Mouse (Mus musculus): ENCODE measurements around the gene Ppp1r8. TPM values are rescaled to one million over a fixed set of nuclear protein-coding genes. Genes with fewer than 3 reads are reported as not detected.
"Not testable (repeated sequence)": the region's sequence is repeated elsewhere in the genome, so short reads cannot be mapped to it uniquely, and the experiment has no call there.

Gene Ppp1r8
- total RNA-seq, 2 experiments from 2014 or later, result 16.6 to 18.8 TPM

DNA sequence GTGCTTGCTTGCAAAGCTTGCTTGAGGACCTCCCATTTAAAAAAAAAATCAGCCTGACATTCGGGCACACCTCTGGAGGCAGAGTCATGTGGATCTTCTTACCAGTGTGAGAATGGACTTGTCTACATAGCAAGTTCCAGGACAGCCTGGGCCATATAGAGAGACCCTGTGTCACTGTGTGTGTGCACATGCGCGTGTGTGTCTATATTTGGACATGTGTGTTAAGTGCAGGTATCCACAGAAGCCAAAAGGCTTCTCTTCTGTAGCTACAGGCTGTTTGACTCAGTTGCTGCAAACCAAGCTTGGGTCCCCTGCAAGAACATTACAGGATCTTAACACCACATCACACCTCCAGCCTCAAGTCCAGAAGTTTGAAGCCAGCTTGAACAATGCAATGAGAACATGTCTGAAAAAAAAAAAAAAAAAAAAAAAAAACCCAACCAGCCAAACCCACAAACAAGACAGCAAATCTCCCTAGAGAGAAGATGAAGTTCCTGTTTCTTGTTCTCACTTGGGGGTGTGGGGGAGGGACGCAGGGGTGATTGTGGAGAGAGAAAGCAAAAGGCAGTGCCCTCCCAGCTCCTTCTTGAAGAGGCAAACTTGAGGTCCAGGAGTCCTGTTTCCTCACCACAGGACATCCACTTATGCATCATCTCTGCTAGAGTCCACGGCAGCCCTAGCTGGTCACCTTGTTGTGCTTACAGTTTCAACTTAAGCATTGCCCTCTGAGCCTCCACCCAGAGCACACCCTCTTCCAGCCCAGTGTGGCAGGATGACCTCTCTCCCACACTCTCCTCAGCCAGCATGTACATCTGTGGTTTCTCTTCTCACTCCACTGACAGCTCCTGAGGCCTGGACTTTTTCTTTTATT is 35.0 kb downstream of the Ppp1r8 start:
- peak; percentile 21 to 34 for DNase-seq
- intact Hi-C loops (cut with DNase I), result no loop called here

GRCm38 (mm10) chr4:132806620-132807191 is 36.3 kb downstream of the Ppp1r8 start:
- intact Hi-C loops (cut with DNase I), result no loop called here

GRCm38 (mm10) chr4:132805599-132806197 is 37.3 kb downstream of the Ppp1r8 start:
- DNase-seq, result no peak
- intact Hi-C loops (cut with DNase I), result no loop called here

More at GRCm38 (mm10) chr4:132806620-132807191, 36.3 kb downstream of the Ppp1r8 start:
- no peak for DNase-seq

- intact Hi-C loops (cut with DNase I), result no loop called here
- DNase-seq, result no peak
These were observed 37.8 kb downstream of the Ppp1r8 start for GRCm38 (mm10) chr4:132805146-132805545.

DNA sequence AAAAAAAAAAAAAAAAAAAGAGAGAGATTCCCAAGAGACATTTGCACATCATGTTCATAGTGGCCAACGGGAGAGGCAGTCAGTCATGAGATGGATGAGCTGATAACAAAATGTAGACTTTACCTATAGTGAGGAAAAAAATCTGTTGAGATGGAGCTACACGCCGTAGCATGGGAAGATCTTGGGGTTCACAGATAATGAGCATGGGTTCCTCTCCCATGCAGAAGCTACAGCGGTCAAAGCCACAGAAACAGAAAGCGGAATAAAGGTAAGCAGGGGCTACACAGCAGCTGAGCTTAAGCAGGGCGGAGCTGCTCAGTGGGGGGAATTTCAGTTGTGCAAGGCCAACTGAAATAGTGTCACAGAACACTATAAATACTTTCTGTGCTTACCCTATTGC is 38.6 kb downstream of the Ppp1r8 start:
- no peak for DNase-seq
- intact Hi-C loops (cut with DNase I), result no loop called here

- intact Hi-C loops (cut with DNase I), result no loop called here
- DNase-seq, result no peak
These were observed 39.1 kb downstream of the Ppp1r8 start for GRCm38 (mm10) chr4:132803876-132804275.

- no peak for DNase-seq
- intact Hi-C loops (cut with DNase I), result no loop called here
These were observed 39.8 kb downstream of the Ppp1r8 start for GRCm38 (mm10) chr4:132803212-132803611.

DNA sequence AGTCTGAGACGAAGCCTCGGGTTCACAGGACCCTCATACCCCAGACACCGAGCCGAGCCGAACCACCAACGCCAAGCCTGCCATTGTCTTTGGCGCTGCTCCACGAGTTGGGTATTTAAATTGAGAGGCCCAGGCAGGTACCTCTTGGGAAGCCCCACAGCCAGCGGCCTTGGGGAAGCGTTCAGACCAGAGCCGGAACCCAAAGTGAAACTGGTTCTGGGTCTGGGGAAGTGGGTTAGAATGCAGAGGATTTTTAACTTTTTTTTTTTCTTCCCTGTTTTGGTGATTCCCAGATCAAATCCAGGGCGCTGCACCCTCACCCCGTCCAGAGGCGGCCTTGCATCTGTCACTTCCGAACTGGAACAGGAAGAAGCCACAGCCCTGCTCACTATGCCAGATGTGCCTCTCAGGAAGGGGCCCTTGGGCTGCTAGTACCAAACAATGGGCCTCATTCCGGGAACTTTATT is 40.8 kb downstream of the Ppp1r8 start:
- DNase-seq, result peak; percentile 39 to 44
- intact Hi-C loops (cut with DNase I), result no loop called here

- DNase-seq, result no peak
- intact Hi-C loops (cut with DNase I), result no loop called here
These were observed 41.5 kb downstream of the Ppp1r8 start for GRCm38 (mm10) chr4:132801176-132802077.

GRCm38 (mm10) chr4:132799845-132800244 is 43.1 kb downstream of the Ppp1r8 start:
- intact Hi-C loops (cut with DNase I), result no loop called here
- DNase-seq, result no peak

- DNase-seq; intact Hi-C loops (cut with DNase I): not testable (repeated sequence)
These were observed 44.3 kb downstream of the Ppp1r8 start for GRCm38 (mm10) chr4:132798666-132799065.

DNA sequence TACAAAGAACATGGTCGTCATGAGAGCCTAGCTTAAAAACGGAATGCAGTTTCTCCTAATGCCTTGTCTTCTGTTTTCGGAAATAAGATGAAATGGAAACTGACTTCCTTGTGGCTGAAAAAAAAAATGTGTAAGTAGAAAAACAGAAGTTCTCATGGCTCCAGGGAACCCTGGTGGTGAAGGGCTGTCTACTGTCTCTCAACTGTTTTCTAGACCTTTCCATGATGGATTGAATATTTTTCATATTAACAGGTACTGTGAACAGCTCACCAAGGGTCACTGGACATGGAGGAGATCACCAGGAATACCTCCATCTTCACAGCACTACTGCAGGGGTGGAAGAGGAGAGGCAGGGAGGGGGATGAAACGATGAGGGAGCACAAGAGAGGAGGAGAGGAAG is 44.9 kb downstream of the Ppp1r8 start:
- intact Hi-C loops (cut with DNase I), result no loop called here
- no peak for DNase-seq

DNA sequence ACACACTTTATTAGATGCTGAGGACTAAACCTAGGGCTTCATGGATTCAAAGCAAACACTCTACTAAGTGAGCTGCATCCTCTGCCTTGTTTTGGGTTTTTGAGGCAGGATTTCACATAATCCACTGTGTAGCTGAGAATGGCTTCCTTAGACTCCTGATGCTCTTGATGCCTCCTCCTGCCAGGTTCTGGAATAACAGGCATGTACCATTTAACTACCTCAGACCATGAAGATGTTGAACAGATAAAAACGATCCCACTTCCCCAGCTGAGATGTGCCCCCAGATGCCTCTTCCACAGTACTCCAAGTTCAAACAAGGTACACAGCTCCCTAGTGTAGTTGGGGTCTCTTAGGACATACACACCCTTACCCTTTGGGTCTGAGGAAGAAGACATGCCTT is 45.5 kb downstream of the Ppp1r8 start:
- DNase-seq, result no peak
- intact Hi-C loops (cut with DNase I), result no loop called here

GRCm38 (mm10) chr4:132796196-132796886 is 46.6 kb downstream of the Ppp1r8 start, which contains the start of gene Themis2:
Gene Themis2, minus strand, starts transcription at chr4:132796387.
- intact Hi-C loops (cut with DNase I), result no loop called here
- DNase-seq, result peak; percentile 77 to 85

DNA sequence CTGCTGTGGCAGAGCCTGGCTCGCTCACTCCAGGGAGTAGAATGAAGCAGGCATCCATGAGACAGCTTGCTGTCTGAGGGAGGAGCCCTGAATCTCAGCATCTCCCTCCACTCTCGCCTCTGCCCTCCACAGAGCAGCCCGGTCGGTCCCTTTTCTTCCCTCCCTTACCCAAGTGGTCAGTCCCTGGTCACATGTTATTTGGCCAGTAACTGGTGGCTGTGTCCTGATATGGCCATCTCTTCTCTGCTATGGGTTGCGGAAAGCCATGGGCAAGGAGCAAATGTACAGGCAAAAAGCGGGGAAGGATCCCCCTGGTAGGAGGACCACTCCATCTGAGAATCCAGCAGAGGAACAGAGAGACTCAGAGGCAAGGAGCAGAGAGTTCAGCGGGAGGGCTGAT is 47.8 kb downstream of the Ppp1r8 start:
- intact Hi-C loops (cut with DNase I), result no loop called here
- no peak for DNase-seq

GRCm38 (mm10) chr4:132794760-132795159 is 48.2 kb downstream of the Ppp1r8 start:
- DNase-seq, result no peak
- intact Hi-C loops (cut with DNase I), result no loop called here

- no peak for DNase-seq
- intact Hi-C loops (cut with DNase I), result no loop called here
These were observed 48.9 kb downstream of the Ppp1r8 start for GRCm38 (mm10) chr4:132794028-132794427.

DNA sequence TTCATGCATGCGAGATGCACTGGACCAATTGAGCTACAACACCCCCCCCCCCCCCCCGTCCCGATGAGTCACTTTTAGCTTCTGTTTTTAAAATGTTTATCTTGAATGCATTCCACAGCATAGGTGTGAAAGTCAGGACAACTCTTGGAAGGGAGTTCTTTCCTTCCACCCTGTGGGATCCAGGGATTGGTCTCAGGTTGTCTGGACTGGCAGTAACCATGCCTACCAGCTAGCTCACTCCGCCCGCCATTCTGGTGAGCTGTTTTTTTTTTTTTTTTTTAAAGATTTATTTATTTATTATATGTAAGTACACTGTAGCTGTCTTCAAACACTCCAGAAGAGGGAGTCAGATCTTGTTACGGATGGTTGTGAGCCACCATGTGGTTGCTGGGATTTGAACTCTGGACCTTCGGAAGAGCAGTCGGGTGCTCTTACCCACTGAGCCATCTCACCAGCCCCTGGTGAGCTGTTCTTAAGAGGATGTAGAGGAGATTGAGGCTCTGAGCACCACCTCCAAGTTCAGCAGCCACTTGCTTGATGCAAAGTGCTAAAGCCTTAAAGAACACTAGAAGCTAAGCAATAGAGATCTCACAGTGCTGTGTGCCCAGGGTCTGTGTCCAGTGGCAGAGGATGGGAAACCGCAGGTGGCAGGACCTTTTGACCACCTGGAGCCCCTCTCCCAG is 49.5 kb downstream of the Ppp1r8 start:
- DNase-seq, result not testable (repeated sequence)

GRCm38 (mm10) chr4:132789731-132790130 is 53.2 kb downstream of the Ppp1r8 start:
- no peak for DNase-seq
- intact Hi-C loops (cut with DNase I), result no loop called here

More for the DNA sequence above, 49.5 kb downstream of the Ppp1r8 start:
- intact Hi-C loops (cut with DNase I), result not testable (repeated sequence)
